Mouse (Mus musculus) urinary bladder, postnatal 25 days (tissue): ENCODE measurements around the gene Noa1.
A peak's percentile ranks its signal among the peaks of the same experiment; 100 is the strongest.

ENCODE experiments used
- DNase-seq: peaks from one replicate; pipeline ENCODE4 v3.0.0; 2022; ENCODE audit warnings: low spot score

The Noa1 gene

GRCm38 (mm10) chr5:77289686-77290085, 20.2 kb downstream of the Noa1 start:
- no peak for DNase-seq

- DNase-seq, result no peak
These were observed 22.0 kb downstream of the Noa1 start for GRCm38 (mm10) chr5:77287901-77288300.

GRCm38 (mm10) chr5:77286904-77287303, 23.0 kb downstream of the Noa1 start:
- DNase-seq, result no peak

GRCm38 (mm10) chr5:77285685-77286084, 24.2 kb downstream of the Noa1 start:
- DNase-seq, result no peak

- DNase-seq, result no peak
These were observed 27.6 kb downstream of the Noa1 start for GRCm38 (mm10) chr5:77282242-77282641.

- no peak for DNase-seq
These were observed 28.2 kb downstream of the Noa1 start for GRCm38 (mm10) chr5:77281518-77282174.

- DNase-seq, result no peak
These were observed 32.7 kb downstream of the Noa1 start for GRCm38 (mm10) chr5:77277204-77277603.

- no peak for DNase-seq
These were observed 33.9 kb downstream of the Noa1 start for GRCm38 (mm10) chr5:77275950-77276349.

GRCm38 (mm10) chr5:77273151-77273550, 36.7 kb downstream of the Noa1 start:
- no peak for DNase-seq

- DNase-seq, result no peak
These were observed 40.5 kb downstream of the Noa1 start for GRCm38 (mm10) chr5:77269399-77269798.

- DNase-seq, result no peak
These were observed 41.8 kb downstream of the Noa1 start for GRCm38 (mm10) chr5:77267957-77268624.

- no peak for DNase-seq
These were observed 42.4 kb downstream of the Noa1 start for GRCm38 (mm10) chr5:77267441-77267840.

- no peak for DNase-seq
These were observed 42.9 kb downstream of the Noa1 start for GRCm38 (mm10) chr5:77266886-77267401.

- DNase-seq, result peak; percentile 53
These were observed 43.6 kb downstream of the Noa1 start for GRCm38 (mm10) chr5:77266066-77266885.

- peak; percentile 71 for DNase-seq
These were observed 44.2 kb downstream of the Noa1 start for GRCm38 (mm10) chr5:77265671-77266065.

GRCm38 (mm10) chr5:77265081-77265670, 44.7 kb downstream of the Noa1 start, which contains the start of gene Rest:
TSS of gene Rest (plus strand) at chr5:77265491.
- peak; percentile 77 for DNase-seq

- no peak for DNase-seq
These were observed 47.8 kb downstream of the Noa1 start for GRCm38 (mm10) chr5:77262105-77262504.

GRCm38 (mm10) chr5:77261137-77261536, 48.7 kb downstream of the Noa1 start:
- no peak for DNase-seq

GRCm38 (mm10) chr5:77260141-77260540, 49.7 kb downstream of the Noa1 start:
- DNase-seq, result no peak

- no peak for DNase-seq
These were observed 50.6 kb downstream of the Noa1 start for GRCm38 (mm10) chr5:77259315-77259714.

- no peak for DNase-seq
These were observed 52.3 kb downstream of the Noa1 start for GRCm38 (mm10) chr5:77257603-77258002.

GRCm38 (mm10) chr5:77254402-77254801, 55.5 kb downstream of the Noa1 start:
- DNase-seq, result no peak
